Mouse (Mus musculus) neutrophil, adult 5-6 weeks (primary cell): ENCODE results near the gene Mrpl24. TPM values are rescaled to one million over a fixed set of nuclear protein-coding genes. Genes with fewer than 3 reads are reported as not detected.
"Not testable (repeated sequence)": the region's sequence is repeated elsewhere in the genome, so short reads cannot be mapped to it uniquely, and the experiment has no call there.

Experiments used
- ATAC-seq: fragments of 151-379, 151-347 bp; 2 replicates; pipeline ENCODE4 v1.8.0; 2017; ENCODE audit warnings: mild to moderate bottlenecking, moderate TSS enrichment; ENCODE audit not compliant: insufficient number of reproducible peaks, poor library complexity, low FRiP score, severe bottlenecking; ENCODE audit errors: extremely low read depth
- total RNA-seq: library from RNA; stranded (forward); fragments of 200-1000 nt; gene quantifications from 2 replicates; pipeline ENCODE4 v1.2.3, GENCODE M21; 2017

Mrpl24 gene
- total RNA-seq: 144 and 147 TPM in 2 replicates

DNA sequence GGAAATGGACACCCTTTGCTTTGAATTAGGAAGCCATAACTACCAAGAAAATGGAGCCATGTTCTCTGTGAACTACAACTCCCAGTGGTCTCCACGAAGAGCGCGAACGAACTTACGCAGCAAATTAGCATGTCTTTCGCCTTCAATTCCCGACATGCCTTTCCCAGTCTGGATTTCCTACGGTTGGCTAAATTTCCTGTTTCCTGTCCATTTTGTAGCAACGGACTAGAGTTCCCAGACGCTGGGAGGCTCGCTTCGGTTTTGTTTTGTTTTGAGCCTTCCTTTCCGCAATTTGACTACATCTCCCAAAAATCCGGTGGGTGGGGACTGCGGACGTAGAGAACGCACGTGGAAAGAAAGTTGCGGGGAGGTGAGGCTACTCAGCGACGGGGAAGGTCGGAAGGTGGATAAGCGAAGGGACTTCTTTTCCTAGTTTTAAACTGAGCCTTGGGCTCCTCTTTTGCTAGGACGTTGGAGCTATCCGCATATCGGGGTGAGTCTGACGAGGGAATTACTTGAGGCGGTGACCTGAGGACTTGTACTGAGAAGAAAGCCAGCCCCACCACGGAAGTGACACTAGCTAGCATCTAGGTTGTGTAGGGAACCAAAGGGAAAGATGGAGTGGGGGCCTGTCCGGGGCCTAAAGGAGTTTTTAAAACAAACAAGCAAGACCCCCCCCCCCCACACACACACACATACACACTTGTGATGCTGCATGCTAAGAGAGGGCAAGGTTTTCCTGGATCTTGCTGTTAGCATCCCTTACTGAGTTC is at the start of gene Mrpl24:
Gene Mrpl24, plus strand, starts transcription at position 171 of the 773 bp plus-strand sequence.
- peak; percentile 78 for ATAC-seq

DNA sequence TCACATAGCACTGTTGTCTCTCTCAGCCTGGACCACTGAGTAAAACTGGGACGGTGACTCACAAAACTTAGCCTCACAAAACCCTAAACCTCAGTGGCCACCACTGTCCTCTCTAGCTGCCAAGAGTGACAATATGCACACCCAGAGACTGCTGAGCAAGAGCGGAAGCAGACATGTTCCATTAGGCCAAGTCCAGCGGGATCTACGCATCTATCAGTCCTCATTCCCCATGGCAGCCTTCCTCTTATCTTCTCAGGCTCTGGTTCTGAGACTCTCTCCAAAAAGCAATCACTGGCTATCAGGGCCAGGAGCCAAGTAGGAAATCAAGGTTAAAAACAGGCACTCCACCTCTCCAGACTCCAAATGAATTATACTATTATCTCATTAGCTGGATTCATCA is 41.6 kb upstream of the Mrpl24 start:
- ATAC-seq: no peak

DNA sequence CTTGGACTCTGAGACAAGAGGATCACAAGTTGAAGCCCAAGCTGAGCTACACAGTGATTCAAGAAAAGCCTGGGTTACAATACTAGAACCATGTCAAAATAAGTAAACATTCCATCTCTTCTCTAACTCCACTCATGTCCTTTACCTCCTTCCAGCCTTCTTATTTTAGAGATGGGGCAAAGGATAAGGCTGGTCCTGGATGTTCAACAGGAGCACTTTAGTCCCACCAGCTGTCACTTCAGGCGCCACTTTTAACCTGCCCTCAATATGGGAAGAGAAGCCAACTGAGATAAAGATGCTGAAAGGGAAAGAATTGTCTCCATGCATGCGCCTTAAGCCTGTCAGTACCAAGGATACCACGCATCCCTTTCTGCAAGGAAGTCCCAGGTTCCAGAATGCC is 35.0 kb upstream of the Mrpl24 start:
- ATAC-seq: no peak

DNA sequence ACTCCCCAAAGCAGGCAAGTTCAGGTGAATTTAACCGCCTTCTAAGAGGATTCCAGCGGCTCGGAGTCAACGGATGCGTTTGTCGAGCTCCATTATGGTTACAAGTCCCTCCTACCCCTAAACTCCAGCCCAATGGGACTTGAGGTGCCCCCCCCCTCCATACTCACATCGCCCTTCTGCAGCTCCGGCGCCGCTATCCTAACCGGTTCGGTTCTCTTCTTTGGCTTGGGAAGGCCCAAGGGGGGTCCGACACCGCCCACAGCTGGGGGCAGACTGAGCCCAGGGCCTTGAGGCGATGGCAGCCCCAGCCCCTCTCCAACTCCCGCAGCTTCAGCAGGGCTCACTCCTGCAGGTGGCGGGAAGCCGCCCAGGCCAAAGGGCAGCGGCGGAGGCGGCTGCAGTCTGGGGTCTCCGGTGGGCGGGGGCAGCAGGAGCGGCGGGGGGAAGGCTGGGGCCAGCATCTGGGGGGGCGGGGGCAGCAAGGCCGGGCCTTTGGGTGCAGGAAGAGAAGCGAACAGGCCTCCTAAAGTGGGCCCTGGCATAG is 34.5 kb upstream of the Mrpl24 start:
- no peak for ATAC-seq

DNA sequence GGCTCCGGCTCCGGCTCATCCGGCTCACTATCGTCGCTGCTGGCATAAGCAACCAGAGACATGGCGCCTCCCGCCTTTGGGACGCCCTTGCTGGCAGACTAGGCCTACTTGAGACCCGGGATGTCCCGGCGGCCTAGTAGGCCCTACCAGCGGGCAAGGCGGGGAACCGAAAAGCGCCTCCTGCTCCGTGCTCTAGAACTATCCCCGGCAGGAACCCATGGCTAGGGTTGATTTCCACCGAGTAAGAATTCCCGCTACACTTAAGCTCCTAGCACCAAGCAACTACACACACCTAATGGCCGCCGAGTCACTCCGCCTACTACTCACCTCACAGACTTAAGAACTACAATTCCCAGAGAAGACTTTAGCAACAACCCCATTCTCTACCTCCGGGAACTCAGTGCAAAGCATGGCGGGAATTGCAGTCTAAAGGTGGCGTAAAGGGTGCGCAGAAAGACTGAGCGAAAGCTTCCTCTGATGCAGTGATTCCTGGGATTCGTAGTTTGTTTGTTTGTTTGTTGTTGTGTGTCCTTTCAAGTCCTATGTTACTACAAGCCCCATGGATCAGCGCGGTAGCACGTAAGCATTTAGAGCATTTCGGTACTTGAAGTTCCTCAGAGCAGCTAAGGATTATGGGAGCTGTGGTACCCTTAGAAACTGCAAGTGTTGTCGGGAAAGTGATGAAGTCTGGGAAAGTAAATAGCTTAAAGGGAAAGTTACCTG is 33.9 kb upstream of the Mrpl24 start, which contains the start of gene Prcc:
Gene Prcc, minus strand, starts transcription at position 328 of the 723 bp plus-strand sequence.
- peak; percentile 98 for ATAC-seq

DNA sequence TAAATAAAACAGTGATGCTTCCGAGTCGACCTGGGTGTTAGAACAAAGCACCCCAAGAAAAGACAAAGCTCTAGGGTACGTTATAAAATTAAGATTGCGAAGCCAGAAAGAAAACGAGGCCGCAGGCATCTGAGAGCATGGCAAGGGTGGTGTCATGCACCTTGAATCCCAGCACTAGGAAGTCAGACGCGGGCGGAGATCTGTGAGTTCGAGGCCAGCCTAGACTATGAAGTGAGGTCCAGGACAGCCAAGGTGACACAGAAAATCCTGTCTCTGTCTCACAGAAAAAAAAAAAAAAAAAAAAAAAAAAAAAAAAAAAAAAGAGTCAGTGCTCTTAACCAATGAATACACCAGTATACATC is 33.3 kb upstream of the Mrpl24 start:
- no peak for ATAC-seq

DNA sequence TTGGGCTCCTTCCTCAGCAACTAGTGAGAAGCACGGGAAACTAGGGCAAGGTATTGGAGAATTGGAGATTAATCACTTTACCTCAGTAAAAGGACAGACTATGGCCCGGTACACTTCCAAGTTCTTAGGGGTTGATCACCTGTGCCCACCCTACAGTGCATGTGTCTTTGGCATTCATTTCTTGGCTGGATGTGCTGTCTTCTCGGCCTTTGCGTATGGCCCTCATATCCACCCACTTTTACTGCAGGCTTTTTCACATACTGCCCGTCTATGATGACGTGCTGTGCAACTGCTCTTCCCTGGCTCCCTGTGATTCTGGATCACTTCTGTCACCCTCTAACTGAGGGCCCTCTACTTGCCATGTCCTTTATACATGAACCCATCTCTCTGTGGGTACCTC is 32.9 kb upstream of the Mrpl24 start:
- ATAC-seq: no peak

DNA sequence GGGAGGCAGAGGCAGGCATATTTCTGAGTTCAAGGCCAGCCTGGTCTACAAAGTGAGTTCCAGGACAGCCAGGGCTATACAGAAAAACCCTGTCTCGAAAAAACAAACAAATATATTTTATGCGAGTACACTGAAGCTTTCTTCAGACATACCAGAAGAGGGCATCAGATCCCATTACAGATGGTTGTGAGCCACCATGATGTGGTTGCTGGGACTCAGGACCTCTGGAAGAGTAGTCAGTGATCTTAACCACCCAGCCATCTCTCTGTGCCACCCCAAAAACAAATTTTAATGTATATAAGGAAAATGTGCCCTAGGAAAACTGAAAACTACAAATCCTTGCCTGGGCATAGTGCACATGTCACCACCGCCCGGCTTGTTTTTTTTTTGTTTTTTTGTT is 31.9 kb upstream of the Mrpl24 start:
- ATAC-seq: not testable (repeated sequence)

DNA sequence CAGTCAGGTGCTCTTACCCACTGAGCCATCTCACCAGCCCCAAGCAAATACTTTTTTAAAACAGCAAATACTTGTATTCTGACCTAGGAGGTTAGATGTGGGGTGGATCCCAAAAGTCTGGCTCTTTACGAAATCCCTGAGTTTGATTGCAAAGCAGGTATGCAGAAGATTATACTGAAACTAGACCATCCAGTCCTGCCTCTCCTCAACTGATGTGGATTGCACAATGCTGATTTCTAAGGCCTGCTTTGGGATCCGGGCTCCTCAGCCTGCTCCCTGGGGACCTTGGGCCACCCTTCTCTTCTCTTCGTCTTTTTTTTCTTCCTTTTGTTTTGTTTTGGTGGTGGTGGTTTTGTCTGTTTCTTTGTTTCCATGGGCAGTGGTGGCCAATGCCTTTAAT is 27.8 kb upstream of the Mrpl24 start:
- no peak for ATAC-seq

DNA sequence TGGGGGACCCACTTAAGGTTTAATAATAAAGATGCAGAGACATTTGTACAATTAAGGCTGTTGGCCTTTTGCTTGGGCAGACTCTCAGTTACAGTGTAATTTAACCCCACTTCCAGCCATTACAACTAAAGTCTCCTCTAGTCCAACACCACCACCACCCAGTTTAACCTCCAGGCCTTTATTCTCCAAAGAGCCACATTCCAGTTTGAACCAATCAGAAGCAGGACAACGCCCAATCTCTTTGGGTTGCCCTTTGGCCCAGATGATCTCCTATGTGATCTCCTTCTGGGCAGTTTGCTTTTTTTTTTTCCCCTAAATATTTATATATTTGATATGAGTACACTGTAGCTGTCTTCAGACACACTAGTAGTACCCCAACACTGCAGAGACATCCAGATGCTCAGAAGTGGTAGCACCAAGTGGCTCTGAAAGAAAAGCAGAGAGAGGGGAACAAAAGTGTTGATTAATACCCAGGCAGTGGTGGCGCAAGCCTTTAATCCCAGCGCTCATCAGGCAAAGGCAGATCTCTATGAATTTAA is 25.9 kb upstream of the Mrpl24 start:
- ATAC-seq: no peak

DNA sequence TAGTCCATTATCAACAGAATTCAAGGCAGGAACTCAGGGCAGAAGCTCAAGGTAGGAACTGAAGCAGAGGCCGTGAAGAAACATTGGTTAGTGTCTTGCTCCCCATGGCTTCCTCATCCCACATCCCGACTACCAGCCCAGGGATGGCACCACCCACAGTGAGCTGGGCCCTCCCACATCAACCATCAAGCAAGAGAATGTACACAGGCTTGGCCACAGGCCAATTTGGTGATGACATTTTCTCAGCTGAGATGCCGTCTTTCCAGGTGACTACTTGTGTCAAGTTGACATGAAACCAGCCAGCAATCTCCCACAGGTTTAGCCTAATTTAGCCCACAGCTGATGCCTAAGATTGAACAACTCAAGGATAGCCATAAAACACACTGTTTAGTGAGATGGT is 20.0 kb upstream of the Mrpl24 start:
- no peak for ATAC-seq

DNA sequence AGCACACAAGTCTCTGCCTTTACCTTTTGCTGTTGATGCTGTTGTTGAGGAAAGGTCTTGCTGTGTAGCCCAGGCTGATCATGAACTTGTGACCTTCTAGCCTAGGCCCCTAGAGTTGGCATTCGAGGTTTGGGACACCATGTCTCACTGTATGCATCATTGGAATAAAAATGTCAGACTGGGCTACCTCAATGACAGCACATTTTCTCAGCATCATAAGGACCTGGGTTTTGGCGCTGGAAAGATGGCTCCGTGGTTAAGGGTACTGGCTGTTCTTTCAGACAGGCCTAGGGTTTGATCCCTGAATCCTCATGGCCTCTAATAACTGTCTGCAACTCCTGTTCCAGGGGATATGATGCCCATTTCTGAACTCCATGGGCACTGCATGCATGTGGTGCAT is 19.5 kb upstream of the Mrpl24 start:
- ATAC-seq: no peak

DNA sequence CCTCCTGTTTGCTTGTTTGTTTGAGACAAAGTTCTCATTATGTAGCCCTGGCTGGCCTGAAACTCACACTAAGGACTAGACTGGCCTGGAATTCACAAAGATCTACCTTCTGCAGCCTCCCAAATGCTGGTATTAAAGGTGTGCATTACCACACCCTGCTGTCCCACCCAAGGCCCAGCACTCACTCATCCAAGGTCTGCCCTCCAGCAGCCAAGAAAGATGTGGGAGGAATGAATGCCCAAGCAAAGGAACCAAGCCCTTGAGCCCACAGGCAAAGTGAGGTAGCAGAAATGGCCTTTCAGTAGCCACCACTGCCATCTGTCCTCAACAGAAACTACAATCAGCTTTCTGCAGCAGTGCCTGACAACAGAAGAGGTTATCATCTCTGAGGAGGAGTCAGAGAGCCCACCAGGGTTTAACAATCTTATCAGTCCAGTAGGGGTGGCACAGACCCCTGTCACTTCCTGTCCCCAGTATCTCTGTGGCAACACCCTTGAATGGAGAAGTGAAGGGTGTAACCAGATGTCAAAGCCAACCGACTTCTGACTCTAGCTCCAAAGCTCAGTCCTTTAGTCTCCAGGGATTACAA is 18.2 kb upstream of the Mrpl24 start:
- ATAC-seq: no peak

DNA sequence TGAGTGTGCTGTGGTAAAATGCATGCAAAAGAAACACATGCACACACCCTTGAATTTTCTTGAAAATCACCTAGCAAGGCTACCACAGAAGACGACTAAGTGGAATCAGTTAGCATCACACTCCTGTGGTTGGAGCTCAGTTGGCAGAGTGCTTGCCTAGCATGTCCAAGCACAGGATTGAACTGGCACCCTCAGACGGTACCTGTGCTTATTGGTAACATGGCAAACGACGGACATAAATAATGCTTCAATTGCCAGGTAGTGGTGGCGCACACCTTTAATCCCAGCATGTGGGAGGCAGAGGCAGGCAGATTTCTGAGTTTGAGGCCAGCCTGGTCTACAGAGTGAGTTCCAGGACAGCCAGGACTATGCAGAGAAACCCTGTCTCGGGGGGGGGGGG is 17.3 kb upstream of the Mrpl24 start:
- not testable (repeated sequence) for ATAC-seq

DNA sequence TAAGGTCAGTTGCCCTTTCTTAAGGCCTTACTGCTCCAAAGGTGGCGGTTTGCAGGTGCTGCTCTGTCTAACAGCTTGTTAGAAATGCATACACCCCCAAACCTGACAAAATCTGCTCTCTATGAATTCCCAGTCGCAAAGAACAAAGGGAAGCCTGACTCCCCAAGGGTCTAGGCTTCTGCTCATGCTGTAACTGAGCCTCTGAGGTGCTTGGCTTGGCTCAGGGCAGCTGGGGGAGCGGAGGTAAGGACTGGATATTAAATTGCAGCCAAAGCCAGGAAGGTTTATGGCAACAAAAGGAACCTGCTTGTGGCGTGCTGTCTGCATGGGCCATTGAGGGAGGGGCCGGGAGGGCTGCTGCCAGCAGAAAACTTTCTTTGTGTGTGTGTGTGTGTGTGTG is 15.5 kb upstream of the Mrpl24 start:
- no peak for ATAC-seq

DNA sequence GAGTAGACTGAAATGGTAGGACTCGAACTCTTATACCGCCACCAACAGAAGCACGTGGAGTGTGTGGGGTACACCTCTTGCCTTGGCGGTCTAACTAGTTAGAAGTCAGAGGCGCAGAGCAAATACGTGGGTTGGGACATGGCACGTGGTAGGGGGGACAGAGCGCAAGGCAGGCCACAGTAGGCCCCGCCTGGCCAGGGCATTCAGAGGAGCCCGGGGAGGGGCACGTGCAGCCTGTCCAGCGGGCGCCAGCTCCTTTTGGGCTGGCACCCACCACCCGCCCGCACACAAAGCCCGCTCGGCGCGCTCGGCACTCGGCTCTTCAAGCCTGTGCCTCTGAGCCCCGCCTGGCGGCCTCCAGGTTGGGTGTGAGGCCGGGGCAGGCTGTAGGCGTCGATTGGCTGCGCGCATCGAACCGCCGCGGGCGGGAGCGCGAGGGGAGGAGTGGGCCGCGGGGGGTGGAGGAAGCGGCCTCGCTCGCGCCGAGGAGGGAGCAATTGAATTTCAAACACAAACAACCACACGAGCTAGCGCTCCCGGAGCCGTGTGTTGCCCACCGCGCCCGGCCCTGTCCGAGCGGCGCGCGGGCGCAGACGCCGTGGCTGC is 13.3 kb upstream of the Mrpl24 start, which contains the start of gene Hdgf:
Gene Hdgf, plus strand, starts transcription at position 442 of the 606 bp plus-strand sequence.
- peak; percentile 88 for ATAC-seq

DNA sequence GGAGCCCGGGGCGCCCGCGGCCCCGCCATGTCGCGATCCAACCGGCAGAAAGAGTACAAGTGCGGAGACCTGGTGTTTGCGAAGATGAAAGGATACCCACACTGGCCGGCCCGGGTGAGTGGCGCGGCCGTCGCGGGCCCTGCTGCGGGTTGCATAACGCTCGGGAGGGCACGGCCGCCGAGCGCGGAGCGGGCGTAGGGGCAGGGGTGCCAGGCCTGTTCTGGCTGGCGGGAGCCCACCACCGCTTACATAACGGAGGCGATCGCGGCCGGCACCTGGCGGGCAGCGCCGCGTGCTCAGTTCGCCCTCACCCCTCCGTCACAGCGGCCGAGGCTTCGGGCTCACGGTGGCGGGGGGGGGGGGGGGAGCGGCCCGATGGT is 12.7 kb upstream of the Mrpl24 start:
- ATAC-seq: no peak

DNA sequence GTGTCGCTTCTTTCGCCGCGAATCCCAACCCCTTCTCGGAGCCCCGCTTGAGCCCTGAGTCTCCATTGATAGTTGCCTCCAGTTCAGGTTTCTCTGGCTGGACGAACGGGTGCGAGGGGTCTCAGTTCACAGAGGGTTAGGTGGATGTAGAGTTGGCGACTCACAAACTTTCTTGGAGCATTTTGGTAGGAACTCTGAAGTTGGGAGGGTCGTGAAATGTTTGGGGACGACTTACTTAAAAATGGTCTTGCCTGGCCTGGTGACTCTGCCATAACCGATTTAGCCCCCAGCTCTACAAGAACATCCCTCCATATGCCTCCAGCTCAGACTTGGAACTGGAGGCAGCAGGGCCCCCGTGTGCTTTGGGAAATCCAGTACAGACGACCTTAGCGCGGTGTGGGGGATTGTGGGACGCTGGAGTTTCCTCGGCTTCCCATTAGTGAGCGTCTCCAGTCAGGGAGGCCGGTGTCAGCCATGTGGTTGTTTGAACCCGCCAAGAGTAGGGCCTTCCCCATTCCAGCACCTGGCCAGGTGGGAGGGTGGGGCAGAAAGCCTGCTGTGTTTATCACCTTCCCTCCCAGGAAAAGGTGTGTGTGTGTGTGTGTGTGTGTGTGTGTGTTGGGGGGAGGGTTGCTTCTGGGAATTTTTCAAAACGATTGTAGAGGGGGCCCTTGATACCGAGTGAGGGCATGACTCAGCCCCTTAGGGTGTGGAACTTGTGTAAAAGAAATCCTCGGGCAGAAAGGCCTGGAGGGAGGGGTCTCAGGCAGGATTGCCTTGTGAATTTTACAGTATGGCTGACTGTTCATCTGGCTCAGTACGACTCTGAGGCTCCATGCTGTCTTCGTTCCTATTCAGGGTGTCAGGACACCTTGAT is 12.1 kb upstream of the Mrpl24 start:
- no peak for ATAC-seq
